Mouse (Mus musculus): ENCODE data around the gene Lpcat1.

GRCm38 (mm10) chr13:73446494-73446893 is 20.5 kb upstream of the Lpcat1 start:
- TF ChIP-seq POLR2A (IDR thresholded peaks at IDR 0.05; ENCODE audit: low read depth, low read length): no peak
- TF ChIP-seq CTCF (IDR thresholded peaks at IDR 0.05; ENCODE audit: borderline replicate concordance, insufficient read depth, low read length): no peak

Measured in embryonic fibroblast, embryonic 13.5 days (primary cell).